Mouse (Mus musculus) hindbrain, embryonic 16.5 days (tissue): ENCODE results near the gene Orai2. TPM values are rescaled to one million over a fixed set of nuclear protein-coding genes. Genes with fewer than 3 reads are reported as not detected.

Experiments
- ATAC-seq: fragments of 200-750 bp; cut with Nextera tagmentation; 2 replicates; pipeline ENCODE4 v1.8.0; 2017; ENCODE audit warnings: moderate TSS enrichment, moderate library complexity
- H3K27ac ChIP-seq: fragments of 300-500 bp; sonication (generic); 2 replicates; pipeline ENCODE4 v1.5.1; 2014; ENCODE audit warnings: low read depth, mild to moderate bottlenecking, control low read depth, low read length, moderate library complexity
- H3K27me3 ChIP-seq: fragments of 300-500 bp; sonication (generic); replicated peaks from 2 replicates; pipeline ENCODE4 v1.6.1; 2014; ENCODE audit warnings: low read length; ENCODE audit not compliant: control insufficient read depth, insufficient read depth
- H3K36me3 ChIP-seq: fragments of 300-500 bp; sonication (generic); 2 replicates; pipeline ENCODE4 v1.6.1; 2014; ENCODE audit warnings: mild to moderate bottlenecking, low read length, moderate library complexity, mixed read lengths; ENCODE audit not compliant: control insufficient read depth, insufficient read depth
- H3K4me1 ChIP-seq: fragments of 300-500 bp; sonication (generic); 2 replicates; pipeline ENCODE4 v1.6.1; 2014; ENCODE audit warnings: low read depth, low read length; ENCODE audit not compliant: control insufficient read depth, insufficient read depth
- H3K4me2 ChIP-seq: fragments of 300-500 bp; sonication (generic); 2 replicates; pipeline ENCODE4 v1.6.1; 2014; ENCODE audit warnings: mild to moderate bottlenecking, low read length, control low read depth, moderate library complexity
- H3K4me3 ChIP-seq: fragments of 300-500 bp; sonication (generic); 2 replicates; pipeline ENCODE4 v1.5.1; 2014; ENCODE audit warnings: mild to moderate bottlenecking, low read length, control low read depth, moderate library complexity
- H3K9ac ChIP-seq: fragments of 300-500 bp; sonication (generic); 2 replicates; pipeline ENCODE4 v1.6.1; 2014; ENCODE audit warnings: low read depth, mild to moderate bottlenecking, control low read depth, low read length, moderate library complexity
- H3K9me3 ChIP-seq: fragments of 300-500 bp; sonication (generic); 2 replicates; pipeline ENCODE4 v1.6.1; 2014; ENCODE audit warnings: mild to moderate bottlenecking, low read length, moderate library complexity; ENCODE audit not compliant: control insufficient read depth
- WGBS: fragments of 180-500 bp; shearing (Covaris S2); extraction: QIAGEN DNeasy Blood & Tissue Kit; methylation state at CpG from one replicate; pipeline ENCODE4 v1.1.7; 2014; 5-methylcytosine and 5-hydroxymethylcytosine counted together
- polyA plus RNA-seq: library from polyadenylated mRNA; unstranded; fragments of >200 nt; fragmentation: Nextera tagmentation; extraction: Ambion mirVana; gene quantifications from 2 replicates; pipeline ENCODE4 v1.2.1, GENCODE M21; 2015

The Orai2 gene
- polyA plus RNA-seq, 1 experiment from 2014 or later, result 50.1 TPM

GRCm38 (mm10) chr5:136144606-136145430, 25.7 kb downstream of the Orai2 start:
- 75% methylated on average over 12 of the region's 12 CpGs for WGBS
- H3K4me2 ChIP-seq, result no peak overlapping the region
- no peak overlapping the region for H3K9ac ChIP-seq
- no peak for ATAC-seq
- no peaks in the 10 kb centered on the region for H3K27me3 ChIP-seq
- H3K36me3 ChIP-seq, result peaks cover 17% of the 10 kb centered on the region
- H3K4me1 ChIP-seq, result no peaks in the 10 kb centered on the region
- H3K4me3 ChIP-seq, result no peak overlapping the region
- H3K27ac ChIP-seq, result no peak overlapping the region
- H3K9me3 ChIP-seq, result no peaks in the 10 kb centered on the region

- Histone ChIP-seq H3K4me3 (no peak overlapping the region), H3K4me2 (no peak overlapping the region), H3K9me3 (no peaks in the 10 kb centered on the region), H3K36me3 (peaks cover 21% of the 10 kb centered on the region), H3K27ac (no peak overlapping the region), H3K27me3 (no peaks in the 10 kb centered on the region), H3K4me1 (no peaks in the 10 kb centered on the region), H3K9ac (no peak overlapping the region)
- no peak for ATAC-seq
- WGBS, result 95% methylated on average over 6 of the region's 6 CpGs
These were observed 27.3 kb downstream of the Orai2 start for GRCm38 (mm10) chr5:136143161-136143755.

- H3K4me3 ChIP-seq, result no peak overlapping the region
- no peak overlapping the region for H3K27ac ChIP-seq
- WGBS, result 87% methylated on average over 5 of the region's 5 CpGs
- no peaks in the 10 kb centered on the region for H3K9me3 ChIP-seq
- no peak overlapping the region for H3K4me2 ChIP-seq
- no peaks in the 10 kb centered on the region for H3K27me3 ChIP-seq
- no peaks in the 10 kb centered on the region; the same call in 1 of the 2 replicates for H3K4me1 ChIP-seq
- H3K36me3 ChIP-seq, result peaks cover 21% of the 10 kb centered on the region
- H3K9ac ChIP-seq, result no peak overlapping the region
- no peak for ATAC-seq
These were observed 27.8 kb downstream of the Orai2 start for GRCm38 (mm10) chr5:136142746-136143145.

- Histone ChIP-seq H3K9ac (no peak overlapping the region), H3K36me3 (peaks cover 21% of the 10 kb centered on the region), H3K27me3 (no peaks in the 10 kb centered on the region), H3K9me3 (no peaks in the 10 kb centered on the region), H3K4me2 (no peak overlapping the region), H3K4me3 (no peak overlapping the region), H3K27ac (no peak overlapping the region), H3K4me1 (peaks cover 9% of the 10 kb centered on the region)
- WGBS, result 90% methylated on average over 10 of the region's 10 CpGs
- ATAC-seq, result no peak
These were observed 30.4 kb downstream of the Orai2 start for GRCm38 (mm10) chr5:136140057-136140482.

GRCm38 (mm10) chr5:136139393-136139792, 31.1 kb downstream of the Orai2 start:
- H3K4me2 ChIP-seq, result no peak overlapping the region
- H3K27me3 ChIP-seq, result no peaks in the 10 kb centered on the region
- peaks cover 15% of the 10 kb centered on the region for H3K4me1 ChIP-seq
- no peaks in the 10 kb centered on the region for H3K9me3 ChIP-seq
- 96% methylated on average over 13 of the region's 13 CpGs for WGBS
- H3K4me3 ChIP-seq, result no peak overlapping the region
- H3K27ac ChIP-seq, result no peak overlapping the region
- H3K9ac ChIP-seq, result no peak overlapping the region
- peaks cover 21% of the 10 kb centered on the region for H3K36me3 ChIP-seq
- ATAC-seq, result no peak

- Histone ChIP-seq H3K4me2 (no peak overlapping the region), H3K27ac (no peak overlapping the region), H3K27me3 (no peaks in the 10 kb centered on the region), H3K9ac (no peak overlapping the region), H3K4me3 (no peak overlapping the region), H3K4me1 (peaks cover 15% of the 10 kb centered on the region), H3K9me3 (no peaks in the 10 kb centered on the region), H3K36me3 (peaks cover 21% of the 10 kb centered on the region)
- no peak for ATAC-seq
- 79% methylated on average over 13 of the region's 13 CpGs for WGBS
These were observed 32.7 kb downstream of the Orai2 start for GRCm38 (mm10) chr5:136137658-136138274.

GRCm38 (mm10) chr5:136136292-136136990, 34.1 kb downstream of the Orai2 start:
- peak overlapping the region; percentile 79 for H3K4me3 ChIP-seq
- H3K9ac ChIP-seq, result peak overlapping the region; percentile 77
- peaks cover 15% of the 10 kb centered on the region for H3K4me1 ChIP-seq
- WGBS, result 7% methylated on average over 20 of the region's 20 CpGs
- H3K27ac ChIP-seq, result peak overlapping the region; percentile 65
- H3K4me2 ChIP-seq, result peak overlapping the region; percentile 74
- ATAC-seq, result no peak; the same call in 1 of the 2 replicates
- H3K27me3 ChIP-seq, result no peaks in the 10 kb centered on the region
- peaks cover 26% of the 10 kb centered on the region for H3K36me3 ChIP-seq
- H3K9me3 ChIP-seq, result no peaks in the 10 kb centered on the region

- H3K27ac ChIP-seq, result peak within 1 kb of the TSS; percentile 65
- H3K4me1 ChIP-seq, result peaks cover 15% of the 10 kb centered on the region
- H3K36me3 ChIP-seq, result peaks cover 21% of the 10 kb centered on the region
- no peaks in the 10 kb centered on the region for H3K9me3 ChIP-seq
- under 1% methylated on average over 59 of the region's 60 CpGs for whole genome bisulfite sequencing
- ATAC-seq, result peak; percentile 95
- H3K4me3 ChIP-seq, result peak within 1 kb of the TSS; percentile 79
- H3K4me2 ChIP-seq, result peak within 1 kb of the TSS; percentile 76
- no peaks in the 10 kb centered on the region for H3K27me3 ChIP-seq
- peak within 1 kb of the TSS; percentile 84 for H3K9ac ChIP-seq
These were observed 34.8 kb downstream of the Orai2 start, which contains the start of the genes Lrwd1 and Alkbh4 for GRCm38 (mm10) chr5:136135571-136136291. Gene Lrwd1, minus strand, starts transcription at chr5:136136074. Gene Alkbh4, plus strand, starts transcription at chr5:136136146.
